Mouse (Mus musculus) NIH3T3 (cell line): Measurements from ENCODE around the gene Ms4a7.
"Not testable (repeated sequence)": the region's sequence is repeated elsewhere in the genome, so short reads cannot be mapped to it uniquely, and the experiment has no call there.

Experiments
- DNase-seq: peaks from one replicate; pipeline ENCODE4 v3.0.0-alpha.2; 2012; ENCODE audit warnings: low read depth

The Ms4a7 gene

DNA sequence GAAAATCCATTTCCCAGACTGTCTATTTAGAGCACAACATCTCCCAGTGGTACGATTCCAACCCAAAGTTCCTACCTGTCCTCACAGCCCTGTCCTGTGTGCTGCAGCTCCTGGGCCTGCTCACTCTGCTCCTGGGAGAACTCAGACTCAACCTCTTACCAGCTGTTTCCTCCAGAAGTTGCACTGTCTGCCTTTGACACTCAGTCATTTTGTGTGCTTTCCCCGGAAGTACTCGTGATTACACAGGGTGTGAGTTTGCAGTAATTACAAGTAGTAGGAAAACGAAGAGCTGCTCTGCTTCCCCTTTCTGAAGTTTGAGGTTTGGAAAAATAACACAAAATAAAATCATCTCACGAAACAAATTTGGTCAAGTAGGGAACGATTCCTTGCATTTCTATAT is at the start of gene Ms4a7:
Gene Ms4a7, minus strand, starts transcription at position 215 of the 400 bp plus-strand sequence.
- DNase-seq = no peak

- no peak for DNase-seq
These were observed 40.5 kb upstream of the Ms4a7 start for GRCm38 (mm10) chr19:11376399-11376798.

- DNase-seq = no peak
These were observed 39.3 kb upstream of the Ms4a7 start, which contains the start of gene Ms4a4a for GRCm38 (mm10) chr19:11375273-11375672. TSS of gene Ms4a4a (plus strand) at chr19:11375523.

DNA sequence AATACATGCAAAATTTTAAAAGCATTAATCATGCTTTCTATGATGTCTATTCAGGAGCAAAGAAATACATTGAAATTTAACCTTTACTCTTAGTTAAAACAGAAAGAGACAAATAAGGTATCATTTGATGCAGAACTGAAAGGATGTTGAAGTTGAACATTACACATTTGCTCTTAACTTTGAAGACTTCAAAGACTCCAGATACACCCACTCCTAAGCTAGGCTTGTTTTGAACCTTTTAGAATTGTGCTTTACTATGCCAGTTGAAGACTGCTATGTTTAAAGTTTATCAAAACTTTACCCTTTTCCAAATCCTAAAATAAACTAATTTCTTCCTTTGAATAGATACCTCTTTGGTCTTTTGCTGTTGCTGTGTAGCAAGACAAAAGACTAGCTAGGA is 35.2 kb upstream of the Ms4a7 start:
- no peak for DNase-seq

DNA sequence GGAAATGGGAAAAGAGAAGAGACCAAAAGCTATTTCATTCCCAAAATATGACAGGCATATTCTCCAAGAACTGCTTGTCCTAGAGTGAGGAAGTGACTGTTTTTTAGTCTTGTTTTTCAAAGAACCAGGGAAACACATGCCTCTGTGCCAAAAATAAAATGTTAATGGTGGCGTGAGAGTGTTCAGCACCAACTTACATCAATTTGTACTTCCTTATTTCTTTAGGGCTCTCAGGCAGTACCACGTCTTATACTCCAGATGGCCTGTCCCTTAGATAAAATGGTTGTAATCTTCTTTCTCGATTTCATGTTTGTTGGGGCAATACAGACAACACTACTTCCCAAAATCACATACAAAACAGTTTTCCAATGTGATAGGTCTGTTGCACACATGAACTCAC is 32.4 kb upstream of the Ms4a7 start:
- no peak for DNase-seq

GRCm38 (mm10) chr19:11362002-11362401 is 26.1 kb upstream of the Ms4a7 start:
- DNase-seq = no peak

DNA sequence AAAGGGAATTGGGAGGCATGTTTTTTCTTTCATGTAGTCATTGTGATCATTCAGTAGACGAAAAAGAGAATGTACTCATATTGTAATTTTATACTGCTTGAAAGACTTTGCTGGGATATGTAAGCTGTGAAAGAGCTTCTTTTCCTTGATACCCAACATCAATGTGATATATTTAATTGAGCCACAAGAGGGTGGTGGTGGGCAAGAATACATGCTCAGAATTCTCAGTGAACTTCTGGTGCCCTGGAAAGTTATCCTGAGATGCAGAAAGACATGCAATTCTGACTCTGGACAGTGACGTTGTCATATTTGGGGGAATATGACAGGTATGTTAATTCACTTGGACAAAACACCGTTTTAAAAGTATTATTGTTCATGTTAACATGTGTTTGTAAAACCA is 24.2 kb upstream of the Ms4a7 start:
- DNase-seq = peak; percentile 6

DNA sequence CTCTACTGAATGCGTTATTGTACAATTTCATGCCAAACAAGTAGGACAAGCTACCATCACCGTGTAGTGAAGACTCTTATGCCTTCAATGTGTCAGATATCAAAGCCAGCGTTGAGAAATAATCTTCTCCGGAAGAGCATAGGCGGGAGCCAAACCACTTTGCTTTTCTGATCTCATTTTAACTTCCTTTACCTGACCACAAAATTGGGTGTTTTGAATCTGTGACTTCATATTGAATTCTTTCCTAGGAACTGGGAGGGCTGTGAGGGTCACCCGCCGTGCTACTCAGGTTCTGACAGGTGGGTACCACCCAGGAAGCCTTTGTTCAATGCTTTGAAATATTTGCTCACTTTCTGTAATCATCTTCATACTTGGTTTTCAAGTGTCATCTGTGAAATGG is 19.8 kb upstream of the Ms4a7 start:
- no peak for DNase-seq

GRCm38 (mm10) chr19:11351878-11352277 is 15.9 kb upstream of the Ms4a7 start:
- DNase-seq = peak; percentile 11

DNA sequence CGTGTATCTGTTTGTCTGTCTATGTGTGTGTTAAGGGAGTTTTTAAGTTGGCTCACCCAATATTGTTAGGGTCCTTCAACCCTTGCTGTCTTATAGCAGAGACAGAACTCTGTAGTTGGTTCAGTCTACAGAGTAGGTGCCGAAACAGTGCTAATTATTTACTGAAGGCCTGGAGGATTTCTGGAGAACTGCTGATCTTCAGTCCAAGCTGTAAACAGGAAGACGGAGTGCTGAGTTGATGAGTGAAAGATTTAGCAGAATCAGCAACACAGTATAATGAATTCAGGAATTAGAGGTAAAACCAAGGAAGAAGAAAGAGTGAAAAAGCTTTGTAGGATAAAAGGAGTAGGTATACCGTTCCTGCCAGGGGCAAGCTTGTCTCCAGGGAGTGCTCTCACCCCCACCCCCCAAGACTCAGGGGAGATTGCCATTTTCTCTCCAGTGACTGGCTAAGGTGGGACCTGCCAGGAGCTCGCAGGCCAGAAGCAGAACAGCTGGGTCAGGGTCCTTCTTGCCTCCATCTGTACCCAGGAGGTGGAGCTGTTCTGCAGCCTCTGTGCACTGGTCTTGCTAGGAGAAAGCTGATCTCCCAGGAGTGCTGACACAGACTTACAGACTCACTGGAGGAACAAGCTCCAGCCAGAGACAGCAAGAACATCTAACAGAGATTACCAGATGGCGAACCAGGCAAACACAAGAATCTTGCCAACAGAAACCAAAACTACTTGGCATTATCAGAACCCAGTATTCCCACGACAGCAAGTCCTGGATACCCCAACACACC is 13.9 kb upstream of the Ms4a7 start:
- no peak for DNase-seq

- DNase-seq = no peak
These were observed 8.0 kb upstream of the Ms4a7 start for GRCm38 (mm10) chr19:11343992-11344391.

- no peak for DNase-seq
These were observed 7.2 kb upstream of the Ms4a7 start for GRCm38 (mm10) chr19:11343147-11343546.

DNA sequence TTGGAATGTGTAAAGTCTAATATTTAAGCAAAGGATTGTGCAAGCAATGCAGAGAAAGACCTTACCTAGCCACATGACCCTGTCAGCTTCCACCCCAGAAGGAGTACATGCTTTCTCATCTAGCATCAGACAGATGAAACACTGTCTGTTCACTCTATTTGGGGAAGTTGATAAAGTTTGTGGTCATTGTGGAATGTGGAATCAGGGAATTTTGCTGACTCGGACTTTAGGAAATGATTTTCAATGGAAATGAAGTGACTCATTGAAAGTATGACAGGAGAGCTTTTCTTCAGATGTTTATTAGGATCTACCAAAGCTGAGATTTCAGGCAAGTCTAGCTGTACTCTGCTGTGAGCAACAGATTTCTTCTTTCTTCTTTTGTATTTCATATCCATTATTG is 14.8 kb downstream of the Ms4a7 start:
- no peak for DNase-seq

DNA sequence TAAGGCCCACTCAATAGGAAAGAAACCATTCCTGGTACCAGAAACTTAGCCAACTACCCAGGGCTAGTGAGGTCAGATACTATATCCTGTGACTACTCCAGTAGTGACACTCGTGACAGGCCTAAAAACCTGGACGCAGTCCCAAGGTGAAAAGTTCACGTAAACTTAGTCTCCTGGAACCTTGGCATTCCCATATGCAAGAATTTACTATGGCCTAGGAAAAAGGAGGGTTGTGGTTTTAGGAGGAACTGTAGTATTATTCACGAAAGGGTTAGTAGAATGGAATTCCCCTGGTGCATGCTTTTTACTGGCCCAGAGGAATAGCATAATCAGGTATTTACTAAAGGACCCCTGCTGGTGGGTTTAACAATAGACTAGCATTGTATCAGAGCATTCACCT is 19.2 kb downstream of the Ms4a7 start:
- no peak for DNase-seq

- no peak for DNase-seq
These were observed 21.6 kb downstream of the Ms4a7 start, which contains the start of gene Ms4a14 for GRCm38 (mm10) chr19:11314354-11314753. TSS of gene Ms4a14 (minus strand) at chr19:11314454.

GRCm38 (mm10) chr19:11308888-11309287 is 27.1 kb downstream of the Ms4a7 start:
- no peak for DNase-seq

- DNase-seq = not testable (repeated sequence)
These were observed 36.4 kb downstream of the Ms4a7 start for GRCm38 (mm10) chr19:11299529-11299928.

- DNase-seq = no peak
These were observed 37.0 kb downstream of the Ms4a7 start for GRCm38 (mm10) chr19:11298939-11299338.

- DNase-seq = not testable (repeated sequence)
These were observed 42.3 kb downstream of the Ms4a7 start for GRCm38 (mm10) chr19:11293616-11294015.

DNA sequence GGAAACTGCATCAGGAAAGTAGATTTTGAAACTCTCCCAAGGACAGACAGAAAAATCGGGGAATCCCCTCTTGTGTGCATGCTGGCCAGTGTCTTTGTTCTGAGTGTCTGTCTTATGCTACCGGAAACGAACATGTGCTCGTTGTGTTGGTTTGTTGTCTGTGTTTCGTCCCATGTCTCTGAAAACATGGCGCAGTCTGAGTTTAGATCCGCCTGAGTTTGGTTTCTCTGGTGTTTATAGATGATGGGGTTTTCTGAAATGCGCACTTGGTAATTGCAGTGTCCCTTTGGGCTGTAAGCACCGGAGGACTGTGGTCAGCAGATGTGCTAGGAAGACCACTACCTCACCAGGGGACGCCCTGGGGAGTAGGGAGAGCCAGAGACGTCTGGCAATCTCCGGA is 43.0 kb downstream of the Ms4a7 start:
- DNase-seq = no peak

DNA sequence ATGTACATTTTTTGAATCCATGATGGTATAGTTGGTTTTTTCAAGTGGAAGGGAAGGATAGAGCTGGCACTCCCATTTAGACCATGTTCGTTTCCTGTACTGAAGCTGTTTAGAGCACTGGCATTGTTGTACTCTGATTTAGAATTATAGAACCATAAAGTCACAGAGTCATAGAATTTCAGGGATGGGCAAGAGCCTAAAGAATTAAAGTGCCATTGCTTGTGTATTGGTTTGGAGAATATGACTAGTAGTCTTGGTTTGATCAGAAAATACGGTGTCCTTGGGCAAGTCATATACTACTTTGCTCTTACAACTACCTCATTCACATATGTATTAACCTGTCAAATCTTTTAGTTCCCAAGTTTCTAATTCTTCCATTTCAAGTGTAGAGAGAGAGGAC is 52.2 kb downstream of the Ms4a7 start, which contains the start of gene Ms4a5:
Gene Ms4a5, minus strand, starts transcription at position 101 of the 400 bp plus-strand sequence.
- DNase-seq = no peak

- no peak for DNase-seq
These were observed 55.7 kb downstream of the Ms4a7 start for GRCm38 (mm10) chr19:11280223-11280622.

GRCm38 (mm10) chr19:11276431-11276830 is 59.5 kb downstream of the Ms4a7 start:
- no peak for DNase-seq
